10 mouse cellular contexts compared by ENCODE assay signal in genomic region chr9:96028818-96029217, GRCm38 (mm10).
DNase-seq lines count a peak whose midpoint lies in the region; ATAC-seq and TF ChIP-seq lines count a peak whose summit lies in the region.
"Had no signal": no experiment of that assay in that cellular context is flagged by ENCODE, and none has a peak within 500 bp of the region (broad histone marks: within the 10 kb centered on the region; RNA-seq: fewer than 3 reads in every experiment).

No protein-coding gene starts in this region.

- TF ChIP-seq CTCF in E14TG2a.4 (conservative IDR thresholded peaks at IDR 0.05; ENCODE audit: low read length) = peak; percentile 82

- DNase-seq in layer of hippocampus, adult 11-12 months (ENCODE audit: low spot score) = peak; percentile 24
- no peak for DNase-seq in layer of hippocampus, adult 9-11 months
- peak; percentile 29 for DNase-seq in WW6 (ENCODE audit: low read depth, low spot score)
- DNase-seq in embryo, embryonic 11 days = peak; percentile 44
- peak; percentile 14 to 21 for DNase-seq in left cerebral cortex, postnatal 25 days (ENCODE audit: low spot score in 2 of 2)
- peak; percentile 5 for DNase-seq in retina, postnatal 7 days (ENCODE audit: low read depth, low spot score)

- H3K27me3 ChIP-seq in E14TG2a.4 (ENCODE audit: insufficient read depth, low read length) = no peaks in the 10 kb centered on the region
- H3K27me3 ChIP-seq: heart, embryonic 13.5 days; midbrain, embryonic 12.5 days had no signal

- intact Hi-C loops in left cerebral cortex, postnatal 25 days (cut with DNase I) = no loop called here

- no peaks in the 10 kb centered on the region for H3K9me3 ChIP-seq in E14TG2a.4 (ENCODE audit: low read length)
- H3K9me3 ChIP-seq: heart, embryonic 13.5 days; midbrain, embryonic 12.5 days had no signal

- peaks cover 85% of the 10 kb centered on the region for H3K36me3 ChIP-seq in E14TG2a.4 (ENCODE audit: insufficient read depth, low read length)

- H3K4me1 ChIP-seq in E14TG2a.4 (replicated peaks; ENCODE audit: low read depth, low read length) = peaks cover 10% of the 10 kb centered on the region
- H3K4me1 ChIP-seq: heart, embryonic 13.5 days; midbrain, embryonic 12.5 days had no signal

- ATAC-seq in frontal cortex, adult (ENCODE audit: low TSS enrichment) = no peak

- no peak overlapping the region for H3K4me3 ChIP-seq in E14TG2a.4 (replicated peaks; ENCODE audit: low read length)
- H3K4me3 ChIP-seq: heart, embryonic 13.5 days; midbrain, embryonic 12.5 days had no signal
